Mouse (Mus musculus): ENCODE measurements at regions not wholly inside any gene's neighbourhood (a gene's known extent, or its start where the extent isn't known, plus 50 kb on each side); places are given as distances from the start of the nearest gene placed in this dataset. TPM values are rescaled to one million over a fixed set of nuclear protein-coding genes. Genes with fewer than 3 reads are reported as not detected.

MicroRNA genes in the stretch of these regions (microRNA counts, 519-probe panel; counts per million panel counts)
- microRNA mmu-miR-466j, result not detected

Small RNA genes in the stretch of these regions (microRNA-seq; reads per million reads assigned to microRNA genes)
- not detected for gene Mir466j
- not detected for gene Mir6408

All from heart, embryonic 10.5 days (tissue).